Mouse (Mus musculus) bone marrow, adult 2 months (tissue): ENCODE results near the gene Gtpbp3.

Source experiments
- CTCF ChIP-seq: fragments of 200-500 bp; IDR thresholded peaks from 2 replicates; pipeline ENCODE4 v1.5.1; 2011; ENCODE audit warnings: low read length, control low read depth; ENCODE audit not compliant: control insufficient read depth, insufficient read depth
- POLR2A ChIP-seq: fragments of 200-500 bp; IDR thresholded peaks from 2 replicates; pipeline ENCODE4 v1.6.1; 2011; ENCODE audit warnings: low read depth, mild to moderate bottlenecking, control low read depth, low read length, borderline replicate concordance; ENCODE audit not compliant: control insufficient read depth

- no peak for TF ChIP-seq CTCF
- TF ChIP-seq POLR2A, result no peak
Observed at GRCm38 (mm10) chr8:71535663-71536062, 47.8 kb downstream of the Gtpbp3 start.
